Mouse (Mus musculus): ENCODE measurements around the gene Cyp4f16.

DNA sequence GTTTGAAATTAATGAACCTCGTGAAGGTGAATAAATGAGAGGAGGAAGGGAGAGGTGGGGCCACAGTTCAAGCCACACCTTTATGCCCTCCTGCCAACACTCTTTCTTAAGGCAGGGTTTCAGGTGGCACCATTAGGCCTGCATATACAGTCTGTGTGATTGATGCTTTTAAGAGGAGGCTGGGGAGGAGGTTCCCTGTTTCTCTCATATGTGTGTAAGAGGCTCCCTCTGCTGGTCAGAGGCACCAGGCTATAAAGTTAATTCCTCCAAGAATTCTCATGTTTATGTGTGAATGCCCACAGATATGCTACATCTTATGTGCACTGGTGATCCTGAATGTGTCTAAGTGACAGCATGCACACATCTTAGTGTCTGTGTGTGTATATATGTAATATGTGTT, 41.8 kb upstream of the Cyp4f16 start:
- TF ChIP-seq CTCF (IDR thresholded peaks at IDR 0.05; ENCODE audit: extremely low read depth, insufficient read depth, insufficient read length, insufficient replicate concordance) (peak; percentile 56; the same call in 1 of the 2 replicates), POLR2A (IDR thresholded peaks at IDR 0.05; ENCODE audit: low read depth, low read length) (no peak)
